Mouse (Mus musculus) G1E-ER4 (cell line): ENCODE results near the gene Lemd2. TPM values are rescaled to one million over a fixed set of nuclear protein-coding genes. Genes with fewer than 3 reads are reported as not detected.

Experiments
- GATA1 ChIP-seq: IDR thresholded peaks from one replicate; pipeline ENCODE4 v1.8.0; 2012; ENCODE audit warnings: low read length, inconsistent platforms
- polyA plus RNA-seq: library from polyadenylated mRNA; stranded (reverse); fragments of >175 nt; gene quantifications from 2 replicates; pipeline ENCODE4 v1.2.3, GENCODE M21; 2012

The Lemd2 gene
- polyA plus RNA-seq, 1 experiment, result 78.6 TPM

- no peak for TF ChIP-seq GATA1
Observed at GRCm38 (mm10) chr17:27230455-27231145, 26.3 kb upstream of the Lemd2 start.

- TF ChIP-seq GATA1, result no peak
Observed at GRCm38 (mm10) chr17:27229710-27230454, 25.6 kb upstream of the Lemd2 start.

- no peak for TF ChIP-seq GATA1
Observed at GRCm38 (mm10) chr17:27228216-27228915, 24.1 kb upstream of the Lemd2 start.

DNA sequence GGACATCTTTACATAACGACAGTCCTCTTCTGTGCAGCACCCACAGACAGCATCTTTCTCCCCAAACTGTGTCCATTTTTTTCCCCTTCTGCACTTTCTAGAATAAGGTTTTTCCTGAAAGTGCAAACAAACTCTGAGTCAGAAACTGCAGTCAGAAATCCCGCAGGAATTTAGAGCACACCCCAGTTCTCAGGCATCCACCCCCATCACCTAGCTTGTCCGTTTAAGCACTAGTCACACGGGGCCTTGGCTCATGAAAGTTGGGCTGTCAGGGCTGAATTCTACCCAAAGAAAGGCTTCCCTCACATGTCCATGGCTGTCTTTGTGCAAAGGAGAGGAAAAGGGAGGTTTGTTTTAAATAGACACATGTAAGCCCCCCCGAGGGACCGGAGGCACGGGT lies 23.0 kb upstream of the Lemd2 start:
- TF ChIP-seq GATA1, result no peak

DNA sequence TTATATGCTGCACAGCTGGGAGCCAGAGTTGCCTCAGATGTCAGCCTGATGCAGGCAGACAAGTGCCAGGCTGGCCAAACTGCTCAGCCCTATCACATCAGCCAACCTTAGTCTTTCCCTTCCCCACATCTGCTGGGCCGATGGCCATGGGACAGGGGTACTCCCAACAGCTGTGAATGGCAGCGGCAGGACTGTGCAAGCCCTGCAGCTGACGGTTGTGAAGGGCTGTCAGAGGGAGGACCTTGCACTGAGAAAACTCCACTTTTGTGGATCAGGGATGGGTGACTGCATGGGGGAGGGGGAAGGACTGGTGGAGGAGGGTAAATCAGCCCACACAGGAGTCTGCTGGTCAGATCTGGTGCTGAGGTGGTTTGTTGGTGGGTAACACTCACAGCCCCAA lies 22.4 kb upstream of the Lemd2 start:
- no peak for TF ChIP-seq GATA1

DNA sequence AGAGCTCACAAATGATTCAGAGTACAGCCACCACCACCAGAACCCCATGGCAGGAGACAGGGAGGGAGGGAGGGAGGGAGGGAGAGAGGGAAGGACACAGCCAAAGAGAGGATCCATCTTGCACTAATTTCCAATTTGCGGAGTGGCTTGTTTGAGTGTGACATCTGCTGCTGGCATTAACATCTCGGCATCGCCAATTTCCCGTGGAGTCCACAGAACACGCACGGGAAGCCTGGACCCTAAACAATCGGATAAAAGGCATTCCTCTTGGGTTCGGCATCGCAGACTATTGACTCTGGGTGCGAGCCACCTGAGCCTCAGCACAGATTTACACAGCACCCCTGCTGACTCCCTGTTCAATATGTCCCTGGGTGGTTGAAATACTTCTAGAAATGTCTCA lies 21.5 kb upstream of the Lemd2 start:
- TF ChIP-seq GATA1, result no peak

- no peak for TF ChIP-seq GATA1
Observed at GRCm38 (mm10) chr17:27223821-27224220, 19.6 kb upstream of the Lemd2 start.

GRCm38 (mm10) chr17:27221562-27221961 lies 17.3 kb upstream of the Lemd2 start:
- TF ChIP-seq GATA1, result no peak

GRCm38 (mm10) chr17:27218916-27219315 lies 14.6 kb upstream of the Lemd2 start:
- TF ChIP-seq GATA1, result no peak

- TF ChIP-seq GATA1, result no peak
Observed at GRCm38 (mm10) chr17:27218364-27218763, 14.1 kb upstream of the Lemd2 start.

- no peak for TF ChIP-seq GATA1
Observed at GRCm38 (mm10) chr17:27212768-27213525, 8.7 kb upstream of the Lemd2 start.

DNA sequence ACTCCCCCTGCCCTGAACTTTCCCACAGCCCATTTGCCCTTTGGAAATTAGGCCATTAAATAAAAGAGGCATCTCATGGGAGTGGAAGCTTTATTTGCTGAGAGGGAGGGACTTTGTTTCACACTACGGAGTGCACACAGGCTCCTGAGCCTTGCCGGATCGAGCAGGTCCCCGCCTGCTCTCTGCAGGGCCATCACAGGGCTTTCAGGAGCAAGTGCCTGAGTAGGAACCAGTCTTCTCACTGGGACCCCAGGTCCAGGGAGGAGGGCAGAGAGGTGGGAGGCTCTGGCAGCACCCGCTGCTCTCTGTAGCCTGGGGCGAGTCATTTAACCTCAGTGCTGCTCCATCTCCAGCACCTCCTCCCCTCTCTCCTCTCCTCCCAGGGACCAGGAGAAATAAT lies 7.7 kb upstream of the Lemd2 start:
- TF ChIP-seq GATA1, result no peak

- TF ChIP-seq GATA1, result no peak
Observed at GRCm38 (mm10) chr17:27207113-27207707, 2.9 kb upstream of the Lemd2 start.

GRCm38 (mm10) chr17:27203358-27204074 lies 753 bp downstream of the Lemd2 start:
- TF ChIP-seq GATA1, result no peak

DNA sequence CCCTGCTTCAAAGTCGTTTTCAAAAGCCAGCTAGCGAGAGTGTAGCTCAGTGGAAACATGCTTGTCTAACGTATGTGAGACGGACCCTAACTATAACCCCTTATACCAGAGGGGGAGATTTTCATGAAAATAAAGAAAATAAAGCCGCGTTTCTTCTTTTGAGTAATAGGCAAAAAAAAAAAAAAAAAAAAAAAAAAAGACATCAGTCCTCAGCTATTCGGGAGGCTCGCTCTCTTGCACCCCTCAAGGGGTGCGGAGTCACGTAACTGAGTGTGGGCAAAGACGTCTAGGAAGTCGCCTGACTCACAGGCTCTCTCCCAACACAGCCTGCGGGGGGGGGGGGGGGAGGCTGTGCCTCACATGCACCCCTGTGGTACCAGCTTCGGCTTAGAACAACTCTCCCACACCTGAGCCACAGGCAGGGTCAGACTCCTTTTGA lies 1.3 kb downstream of the Lemd2 start:
- TF ChIP-seq GATA1, result no peak
